Mouse (Mus musculus): ENCODE data around the gene Gm28048.

The Gm28048 gene

DNA sequence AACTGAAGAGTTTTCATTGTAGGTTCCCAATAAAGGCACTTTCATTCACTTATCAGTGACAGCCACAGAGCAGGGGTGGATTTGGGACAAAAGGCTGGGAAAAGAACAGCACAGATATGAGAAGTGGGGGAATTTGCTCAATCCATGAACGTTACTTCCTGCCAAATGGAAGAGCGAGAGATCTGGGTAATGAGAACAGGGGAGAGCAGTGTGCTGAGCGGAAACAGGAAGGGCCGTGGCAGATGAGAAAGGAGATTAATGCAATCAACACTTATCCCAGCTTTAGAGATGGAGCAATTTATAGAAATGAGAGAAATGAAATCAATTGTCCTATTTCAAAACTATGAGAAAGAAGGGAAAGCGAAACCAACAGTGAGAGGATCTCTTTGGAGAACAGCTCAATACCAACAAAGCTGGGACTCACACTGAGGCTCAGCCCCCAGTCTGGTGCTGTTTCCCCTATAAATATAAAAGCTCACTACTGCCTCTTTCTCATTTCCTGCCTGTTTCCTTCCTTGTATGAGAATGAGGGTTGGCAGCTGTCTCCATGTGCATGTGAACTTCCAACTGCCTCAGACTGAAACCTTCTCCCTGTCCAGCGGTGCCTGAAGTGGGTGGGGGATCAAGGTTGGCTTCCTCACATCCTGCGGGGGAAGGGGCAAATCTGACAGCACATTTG lies 110.1 kb downstream of the Gm28048 start:
- TF ChIP-seq GATA4 (IDR thresholded peaks at IDR 0.05; ENCODE audit: insufficient replicate concordance, low read length) = no peak

DNA sequence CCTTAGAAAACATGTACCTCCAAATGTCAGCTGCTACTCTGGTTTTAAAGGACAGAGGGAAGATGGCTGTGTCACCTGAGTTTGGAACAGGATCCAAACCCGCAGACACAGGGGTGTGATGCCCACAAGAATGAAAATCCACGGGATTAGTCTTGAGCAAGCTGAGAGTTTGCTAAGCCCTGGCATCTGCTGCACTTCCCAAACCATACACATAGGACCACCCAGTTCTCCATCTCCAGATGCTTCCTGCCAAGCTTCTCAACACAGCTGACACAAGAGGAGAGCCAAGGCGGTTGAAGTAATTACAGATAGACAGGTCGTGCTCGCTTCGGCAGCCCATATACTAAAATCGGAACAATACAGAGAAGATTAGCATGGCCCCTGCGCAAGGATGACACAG lies 113.3 kb downstream of the Gm28048 start:
- no peak for TF ChIP-seq GATA4 (IDR thresholded peaks at IDR 0.05; ENCODE audit: insufficient replicate concordance, low read length)

DNA sequence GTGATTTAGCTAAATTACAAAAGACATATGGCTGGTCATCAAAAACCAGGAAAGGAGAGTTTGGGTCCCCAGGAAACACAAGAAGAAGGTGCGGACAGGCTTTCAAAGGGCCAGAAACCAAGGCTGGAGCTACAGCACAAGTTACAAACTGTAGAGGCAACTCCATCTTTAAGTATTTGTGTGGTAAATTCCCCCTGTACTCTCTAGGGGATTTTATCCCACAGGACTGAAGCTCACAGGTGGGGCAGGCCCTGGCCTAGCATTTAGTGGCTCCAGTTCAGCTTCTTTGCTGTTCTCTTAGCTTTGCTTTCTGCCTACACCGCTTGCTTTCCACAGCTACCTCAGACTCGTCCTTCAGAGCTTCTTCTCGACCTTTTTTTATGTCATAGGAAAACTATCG lies 114.2 kb downstream of the Gm28048 start:
- no peak for TF ChIP-seq GATA4 (IDR thresholded peaks at IDR 0.05; ENCODE audit: insufficient replicate concordance, low read length)

DNA sequence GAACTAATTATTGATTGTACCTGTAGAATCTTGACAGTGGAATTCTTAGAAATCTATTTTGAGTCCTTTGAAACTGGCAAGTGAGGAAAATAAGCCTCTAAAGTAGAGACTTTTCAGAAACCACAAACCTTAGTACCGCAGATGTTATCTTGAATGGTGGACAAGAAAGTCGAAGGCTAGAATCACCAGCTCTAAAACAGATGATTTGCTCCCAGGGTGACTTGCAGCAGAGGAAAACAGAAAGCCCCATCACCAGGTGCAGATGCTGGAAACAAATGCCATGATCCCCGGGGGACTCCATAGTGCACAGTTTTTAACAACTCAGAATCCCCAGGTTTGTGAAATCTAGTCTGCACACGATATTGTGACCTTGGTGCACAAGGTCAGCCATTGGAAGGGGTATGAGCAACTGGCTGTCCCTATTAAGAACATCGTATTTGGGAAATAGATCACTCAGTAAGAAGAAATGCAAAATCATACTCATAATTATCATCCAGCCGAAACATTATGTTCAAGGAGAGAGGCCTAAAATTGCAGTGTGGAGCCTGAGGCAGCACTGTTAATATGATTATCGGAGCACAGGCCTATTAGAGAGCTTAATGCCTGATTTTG lies 116.1 kb downstream of the Gm28048 start:
- TF ChIP-seq GATA4 (IDR thresholded peaks at IDR 0.05; ENCODE audit: insufficient replicate concordance, low read length) = no peak

DNA sequence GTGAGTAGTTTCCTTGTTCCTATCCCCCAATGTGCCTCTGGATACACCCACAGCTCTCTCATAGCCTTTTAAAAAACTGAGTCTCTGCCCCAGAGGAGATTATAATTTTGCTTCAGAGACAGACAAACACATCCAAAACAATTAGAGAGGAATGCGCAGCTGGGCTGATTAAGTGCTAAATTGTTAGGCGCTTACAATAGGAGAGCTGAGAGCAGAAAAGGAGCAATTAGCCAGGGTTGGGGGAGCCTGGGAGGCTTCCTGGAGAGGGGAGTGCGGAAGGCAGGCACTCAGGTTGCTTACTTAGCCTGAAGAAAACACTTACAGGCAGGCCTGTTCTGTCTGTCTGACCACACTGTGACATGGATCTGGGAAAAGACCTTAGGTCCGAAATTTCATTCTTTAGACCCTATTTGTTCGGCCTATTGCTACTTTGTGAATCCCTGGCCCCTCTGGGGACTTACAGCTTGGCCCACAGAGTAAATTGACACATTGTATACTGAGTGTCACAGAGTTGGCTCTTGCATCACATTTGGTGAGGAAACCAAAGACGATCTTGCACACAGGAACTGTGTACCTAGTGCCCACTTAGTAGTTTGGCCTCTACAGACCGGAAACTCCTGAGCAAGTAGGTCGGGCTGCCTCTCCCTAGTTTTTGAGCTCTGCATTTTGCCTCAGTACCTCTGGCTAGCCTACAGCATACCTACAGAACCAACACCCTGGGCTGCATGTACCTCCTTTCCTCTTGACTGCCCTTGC lies 117.4 kb downstream of the Gm28048 start:
- TF ChIP-seq GATA4 (IDR thresholded peaks at IDR 0.05; ENCODE audit: insufficient replicate concordance, low read length) = no peak

DNA sequence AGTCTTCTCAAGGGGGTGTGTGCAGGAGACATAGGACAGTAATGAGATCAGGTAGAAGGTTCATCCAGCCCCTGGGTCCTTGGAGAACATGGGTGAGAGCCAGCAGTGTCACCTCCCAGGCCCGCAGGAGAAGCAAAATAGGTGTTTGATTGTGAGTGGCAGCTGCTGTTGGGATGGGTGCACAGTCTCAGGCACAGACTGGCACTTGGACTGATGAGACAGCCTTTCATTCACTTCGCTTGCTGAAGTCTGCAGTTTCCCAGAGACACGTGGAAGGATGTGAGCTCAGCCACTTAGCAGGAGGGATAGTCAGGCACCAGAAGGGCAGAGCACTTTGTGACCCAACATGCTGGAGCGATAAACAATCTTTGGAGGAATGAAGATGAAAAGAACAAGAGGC lies 118.3 kb downstream of the Gm28048 start:
- no peak for TF ChIP-seq GATA4 (IDR thresholded peaks at IDR 0.05; ENCODE audit: insufficient replicate concordance, low read length)

DNA sequence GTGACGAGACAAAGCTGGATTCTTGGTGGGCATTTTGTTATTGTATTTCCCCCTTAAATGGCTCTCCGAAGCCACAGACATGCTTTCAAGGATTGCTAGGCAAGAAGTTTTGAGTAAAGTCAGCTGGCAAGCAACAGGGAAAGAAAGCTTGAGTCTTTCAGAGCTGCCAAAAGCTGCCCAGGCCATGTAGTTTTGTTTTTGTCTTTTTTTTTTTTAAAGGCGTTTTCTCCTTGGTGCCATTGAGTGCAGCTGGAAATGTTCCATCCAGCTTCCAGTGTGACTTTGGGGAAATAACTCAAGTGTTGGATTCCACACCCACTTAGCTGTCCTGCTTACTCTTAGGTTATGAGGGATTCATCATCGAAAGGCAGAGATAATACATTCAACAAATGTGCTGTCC lies 120.6 kb downstream of the Gm28048 start:
- no peak for TF ChIP-seq GATA4 (IDR thresholded peaks at IDR 0.05; ENCODE audit: insufficient replicate concordance, low read length)

DNA sequence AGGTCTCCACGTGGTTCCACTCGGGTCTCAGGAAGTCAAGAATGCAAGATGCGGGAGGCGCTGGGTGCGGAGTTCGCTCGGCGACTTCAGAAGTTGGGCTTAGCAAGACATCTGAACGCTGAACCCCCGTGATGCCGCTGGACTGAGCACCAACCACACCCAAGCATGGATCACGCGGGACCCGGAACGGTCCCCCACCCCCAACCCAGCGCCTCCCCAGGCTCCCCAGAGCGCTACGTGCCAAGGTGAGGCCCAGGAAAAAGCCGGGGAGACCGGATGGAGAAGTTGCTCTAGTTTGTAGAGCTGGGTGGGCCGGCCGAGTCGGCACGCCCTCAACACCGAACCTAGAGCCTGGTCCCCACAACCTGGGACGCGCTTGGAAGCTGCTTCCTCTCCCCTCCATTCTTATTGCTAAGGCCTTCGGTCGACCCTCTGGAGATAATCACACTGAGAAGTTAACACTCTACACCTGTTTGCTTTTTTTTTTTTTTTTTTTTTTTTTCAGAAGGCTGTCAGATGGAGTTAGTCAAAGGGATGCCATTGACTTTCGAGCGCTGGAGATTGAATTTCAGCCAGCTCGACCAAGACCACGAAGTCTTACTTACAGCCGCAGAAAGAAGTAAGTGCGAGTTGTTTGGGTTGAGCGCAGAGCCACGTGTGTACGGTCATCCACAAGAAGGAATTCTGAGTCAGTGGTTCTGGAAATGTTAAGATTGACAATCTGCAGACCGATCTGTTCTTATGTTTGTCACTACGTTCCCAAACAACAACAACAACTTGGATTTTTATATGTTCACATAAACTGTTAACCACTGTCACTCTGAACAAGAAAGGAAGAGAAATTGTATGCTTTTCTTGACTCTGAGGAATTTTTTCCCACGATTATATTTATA lies 121.3 kb downstream of the Gm28048 start, which contains the start of gene B3gnt2:
B3gnt2 (minus strand) TSS at position 627 of the 893 bp plus-strand sequence.
- TF ChIP-seq GATA4 (IDR thresholded peaks at IDR 0.05; ENCODE audit: insufficient replicate concordance, low read length) = no peak

DNA sequence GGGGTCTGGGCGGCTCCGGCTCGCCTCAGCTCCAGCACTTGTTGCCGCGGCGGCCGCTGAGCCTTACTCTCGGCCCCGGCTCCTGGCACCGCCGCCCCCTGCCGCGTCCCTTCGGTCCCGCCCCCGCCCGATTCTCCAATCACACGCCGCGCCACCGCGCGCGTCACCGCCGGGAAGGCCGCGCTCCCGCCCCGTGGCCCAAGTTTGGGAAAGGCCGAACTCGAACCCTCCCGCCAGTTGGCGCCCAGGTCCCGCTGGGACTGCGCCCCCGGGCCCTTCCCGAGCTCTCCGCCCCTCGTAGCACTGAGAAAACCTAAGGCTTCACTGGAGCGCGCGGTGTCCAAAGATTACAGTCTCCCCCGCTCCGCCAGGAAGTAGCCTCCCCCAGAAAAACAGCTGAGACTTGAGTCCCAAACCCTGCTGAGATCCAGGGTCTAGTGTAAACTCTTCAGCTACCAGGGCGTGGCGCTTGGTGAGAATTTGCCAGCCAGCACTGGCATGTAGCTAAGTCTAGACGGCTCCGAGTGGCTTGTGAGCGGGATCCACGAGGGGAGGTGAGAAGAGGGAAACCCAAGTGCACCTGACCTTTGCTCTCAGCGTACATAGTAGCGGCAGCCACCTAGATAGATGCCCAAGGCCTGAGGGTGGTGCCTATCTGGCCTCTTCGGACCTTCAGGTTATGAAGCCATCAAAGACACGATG lies 122.1 kb downstream of the Gm28048 start:
- TF ChIP-seq GATA4 (IDR thresholded peaks at IDR 0.05; ENCODE audit: insufficient replicate concordance, low read length) = no peak; the same call in 1 of the 2 replicates

DNA sequence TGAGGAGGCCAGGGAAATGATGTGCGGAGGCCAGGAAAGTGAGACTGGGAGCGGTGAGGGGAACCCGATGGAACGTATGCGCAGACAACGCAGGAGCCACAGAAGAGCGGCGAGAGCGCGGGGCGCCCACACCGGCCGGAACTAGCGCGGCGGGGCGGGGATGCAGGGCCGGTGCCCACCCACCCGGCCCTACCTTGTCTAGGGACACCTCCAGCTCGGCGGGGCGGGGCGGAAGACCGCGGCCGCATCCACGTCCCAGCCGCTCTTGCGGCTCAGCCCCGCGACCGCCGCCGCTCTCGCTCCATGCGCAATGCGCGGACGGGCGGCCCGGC lies 122.6 kb downstream of the Gm28048 start:
- TF ChIP-seq GATA4 (IDR thresholded peaks at IDR 0.05; ENCODE audit: insufficient replicate concordance, low read length) = no peak

DNA sequence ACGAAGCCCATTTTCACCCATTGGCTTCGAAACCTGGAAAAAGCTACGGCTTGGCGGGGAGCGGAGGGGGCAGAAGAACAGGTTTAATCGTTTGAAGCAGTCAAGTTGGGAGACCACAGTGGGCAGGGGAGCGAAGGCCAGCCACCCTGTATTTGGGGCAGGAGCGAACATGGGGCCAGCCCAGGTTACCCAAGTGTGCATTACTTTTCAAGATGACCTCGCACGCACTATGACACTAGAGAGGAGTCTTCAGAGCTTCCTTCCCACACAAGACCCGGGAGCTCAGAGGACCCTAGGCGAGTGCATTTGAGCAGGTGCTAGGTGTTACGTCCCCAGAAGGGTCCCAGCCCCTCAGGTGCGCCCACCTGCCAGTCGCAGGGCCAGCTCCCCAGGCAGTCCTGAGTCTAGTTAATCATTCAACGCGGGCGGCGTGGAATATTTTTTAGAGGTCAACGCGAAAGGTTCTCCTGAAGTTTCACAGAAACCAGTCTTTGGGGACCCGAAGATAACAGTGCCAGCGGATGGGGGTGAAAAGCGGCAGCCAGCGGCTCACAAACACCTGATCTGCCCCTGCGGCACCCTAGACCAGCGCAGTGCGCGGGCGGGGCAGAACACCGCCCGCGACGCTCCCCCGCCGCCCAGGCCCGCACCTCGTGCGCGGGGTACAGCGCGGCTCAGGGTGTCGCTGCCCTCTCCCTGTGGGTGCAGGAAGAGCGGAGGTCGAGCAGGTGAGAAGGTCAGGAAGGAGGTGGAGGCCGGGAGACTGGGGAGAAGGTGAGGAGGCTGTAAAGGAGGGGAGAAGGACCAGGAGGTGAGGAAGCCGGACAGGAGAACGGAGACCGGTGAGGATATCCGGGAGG lies 123.2 kb downstream of the Gm28048 start:
- TF ChIP-seq GATA4 (IDR thresholded peaks at IDR 0.05; ENCODE audit: insufficient replicate concordance, low read length) = no peak

DNA sequence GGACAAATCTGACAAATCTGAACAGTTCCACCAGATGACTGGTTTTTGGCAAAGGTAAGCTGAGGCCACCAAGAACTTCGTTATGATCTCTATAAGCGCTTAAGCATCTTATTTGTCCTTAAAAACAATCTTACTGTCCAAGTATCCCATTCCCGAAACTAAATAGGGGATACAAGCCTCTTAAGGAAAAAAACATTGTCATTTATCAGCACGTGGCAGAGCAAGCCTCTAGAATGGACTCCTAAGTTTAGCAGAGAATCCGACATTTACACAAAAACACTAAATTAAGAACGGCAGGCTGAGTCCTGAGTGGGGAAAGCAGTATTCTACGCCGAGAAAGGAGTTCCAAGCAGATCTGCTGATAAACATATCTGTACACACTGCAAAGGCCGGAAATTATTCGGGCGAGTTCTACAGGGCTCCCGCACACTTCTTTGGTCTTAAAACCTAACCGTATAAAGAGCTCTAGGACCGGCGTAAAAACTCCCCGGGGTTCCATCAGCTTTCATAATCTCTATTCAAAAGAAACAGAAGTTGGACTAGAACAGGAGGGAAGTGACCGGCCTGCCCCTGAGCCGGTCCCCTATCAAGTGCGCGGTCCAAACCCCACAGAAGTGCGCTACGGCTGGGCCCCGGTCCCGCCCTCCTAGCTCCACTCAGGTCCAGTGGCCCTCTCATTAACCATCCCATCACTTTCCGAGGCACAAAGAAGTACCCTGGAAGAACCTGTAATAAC lies 124.0 kb downstream of the Gm28048 start:
- no peak for TF ChIP-seq GATA4 (IDR thresholded peaks at IDR 0.05; ENCODE audit: insufficient replicate concordance, low read length)

DNA sequence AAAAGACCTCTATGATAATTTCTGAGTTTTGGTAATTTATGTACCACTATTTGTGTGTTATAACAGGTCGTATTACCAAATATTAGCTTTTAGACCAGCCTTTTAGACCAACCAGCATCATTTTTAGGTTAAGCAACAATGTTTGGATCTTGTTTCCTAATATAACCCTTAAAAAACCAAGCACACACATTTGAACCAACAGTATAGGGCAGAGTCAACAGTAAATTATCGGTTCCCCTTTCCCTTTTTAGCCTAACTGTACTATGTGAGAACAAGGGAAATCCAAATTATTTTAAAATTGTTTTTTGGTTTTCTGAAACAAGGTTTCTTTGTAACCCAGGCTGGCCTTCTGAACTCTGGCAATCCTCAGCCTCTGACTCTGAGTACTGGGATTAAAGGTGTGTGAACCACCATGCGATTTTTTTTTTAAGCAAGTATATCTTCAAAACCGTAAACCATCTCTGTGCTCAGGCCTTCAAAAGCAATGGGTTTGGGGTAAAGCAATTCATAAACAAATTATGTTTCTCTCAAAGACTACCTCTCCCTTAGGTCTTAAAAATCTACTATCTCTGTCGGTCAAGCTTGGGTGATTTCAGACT lies 124.7 kb downstream of the Gm28048 start:
- no peak for TF ChIP-seq GATA4 (IDR thresholded peaks at IDR 0.05; ENCODE audit: insufficient replicate concordance, low read length)

Measured in liver, adult (tissue).